Mouse (Mus musculus): ENCODE data around the gene Eps8. TPM values are rescaled to one million over a fixed set of nuclear protein-coding genes. Genes with fewer than 3 reads are reported as not detected.

The Eps8 gene
- polyA plus RNA-seq (2014; fragmentation: Nextera tagmentation; extraction: Ambion mirVana) = 18.7 TPM in 2 replicates

GRCm38 (mm10) chr6:137654776-137655175 is at the start of gene Eps8:
TSS of gene Eps8 (minus strand) at chr6:137654876.
- H3K27ac ChIP-seq (ENCODE audit: low read depth, low read length) = no peak within 1 kb of the TSS
- H3K9ac ChIP-seq (ENCODE audit: low read depth, low read length) = no peak within 1 kb of the TSS
- no peak within 1 kb of the TSS for H3K4me3 ChIP-seq (ENCODE audit: low read depth, low read length)
- no peaks in the 10 kb centered on the region for H3K9me3 ChIP-seq (replicated peaks; ENCODE audit: control insufficient read depth, low read length)
- no peak for ATAC-seq (replicated peaks; ENCODE audit: insufficient number of reproducible peaks, low FRiP score, low TSS enrichment)
- WGBS (ENCODE audit: insufficient replicate concordance) = 77% methylated on average over 2 of the region's 2 CpGs
- H3K4me2 ChIP-seq = no peak within 1 kb of the TSS
- no peaks in the 10 kb centered on the region; the same call in 1 of the 2 replicates for H3K36me3 ChIP-seq (ENCODE audit: control insufficient read depth, insufficient read depth, low read length)
- no peaks in the 10 kb centered on the region for H3K27me3 ChIP-seq (ENCODE audit: control insufficient read depth, insufficient read depth, low read length)
- H3K4me1 ChIP-seq (ENCODE audit: control insufficient read depth, insufficient read depth, low read length) = no peaks in the 10 kb centered on the region

GRCm38 (mm10) chr6:137703431-137703830 is 48.8 kb upstream of the Eps8 start:
- H3K27ac ChIP-seq (ENCODE audit: low read depth, low read length) = peak overlapping the region; percentile 24; the same call in 1 of the 2 replicates
- no peak for ATAC-seq (replicated peaks; ENCODE audit: insufficient number of reproducible peaks, low FRiP score, low TSS enrichment)
- no peaks in the 10 kb centered on the region for H3K9me3 ChIP-seq (replicated peaks; ENCODE audit: control insufficient read depth, low read length)
- H3K36me3 ChIP-seq (ENCODE audit: control insufficient read depth, insufficient read depth, low read length) = no peaks in the 10 kb centered on the region
- WGBS (ENCODE audit: insufficient replicate concordance) = 75% methylated on average over 7 of the region's 7 CpGs
- H3K4me1 ChIP-seq (ENCODE audit: control insufficient read depth, insufficient read depth, low read length) = no peaks in the 10 kb centered on the region
- no peak overlapping the region for H3K9ac ChIP-seq (ENCODE audit: low read depth, low read length)
- H3K27me3 ChIP-seq (ENCODE audit: control insufficient read depth, insufficient read depth, low read length) = no peaks in the 10 kb centered on the region
- H3K4me3 ChIP-seq (ENCODE audit: low read depth, low read length) = no peak overlapping the region
- H3K4me2 ChIP-seq = no peak overlapping the region

- Histone ChIP-seq H3K27me3 (ENCODE audit: control insufficient read depth, insufficient read depth, low read length) (no peaks in the 10 kb centered on the region), H3K4me3 (ENCODE audit: low read depth, low read length) (no peak overlapping the region), H3K9ac (ENCODE audit: low read depth, low read length) (no peak overlapping the region), H3K9me3 (replicated peaks; ENCODE audit: control insufficient read depth, low read length) (no peaks in the 10 kb centered on the region), H3K4me2 (no peak overlapping the region), H3K36me3 (ENCODE audit: control insufficient read depth, insufficient read depth, low read length) (no peaks in the 10 kb centered on the region), H3K27ac (ENCODE audit: low read depth, low read length) (peak overlapping the region; percentile 24; the same call in 1 of the 2 replicates), H3K4me1 (ENCODE audit: control insufficient read depth, insufficient read depth, low read length) (no peaks in the 10 kb centered on the region)
- no peak for ATAC-seq (replicated peaks; ENCODE audit: insufficient number of reproducible peaks, low FRiP score, low TSS enrichment)
- WGBS (ENCODE audit: insufficient replicate concordance) = 71% methylated on average over 4 of the region's 4 CpGs
Measured at GRCm38 (mm10) chr6:137702918-137703317, 48.2 kb upstream of the Eps8 start.

DNA sequence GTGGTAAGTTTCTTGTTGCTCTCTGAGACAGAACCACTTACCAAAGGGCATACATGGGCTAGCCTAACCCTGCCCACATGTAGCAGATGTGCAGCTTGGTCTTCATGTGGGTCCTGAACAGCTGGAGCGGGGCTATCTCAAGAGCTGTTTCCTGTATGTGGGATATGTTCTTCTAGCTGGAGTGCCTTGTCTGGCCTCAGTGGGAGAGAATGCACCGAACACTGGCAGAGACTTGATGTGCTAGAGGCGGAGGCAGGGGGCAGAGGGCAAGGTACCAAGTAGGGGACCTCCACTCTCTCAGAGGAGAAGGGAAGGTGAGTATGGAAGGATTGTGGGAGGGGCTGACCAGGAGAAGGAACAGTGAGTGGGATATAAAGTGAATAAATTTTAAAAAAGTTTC is 47.5 kb upstream of the Eps8 start:
- H3K9me3 ChIP-seq (replicated peaks; ENCODE audit: control insufficient read depth, low read length) = no peaks in the 10 kb centered on the region
- ATAC-seq (replicated peaks; ENCODE audit: insufficient number of reproducible peaks, low FRiP score, low TSS enrichment) = no peak
- H3K36me3 ChIP-seq (ENCODE audit: control insufficient read depth, insufficient read depth, low read length) = no peaks in the 10 kb centered on the region
- no peaks in the 10 kb centered on the region for H3K4me1 ChIP-seq (ENCODE audit: control insufficient read depth, insufficient read depth, low read length)
- 0 out of 2 replicates have a peak overlapping the region, but pooled peaks have one; percentile 24 for H3K27ac ChIP-seq (ENCODE audit: low read depth, low read length)
- H3K4me2 ChIP-seq = no peak overlapping the region
- WGBS (ENCODE audit: insufficient replicate concordance) = 74% methylated on average over 3 of the region's 3 CpGs
- no peak overlapping the region for H3K9ac ChIP-seq (ENCODE audit: low read depth, low read length)
- H3K4me3 ChIP-seq (ENCODE audit: low read depth, low read length) = no peak overlapping the region
- no peaks in the 10 kb centered on the region for H3K27me3 ChIP-seq (ENCODE audit: control insufficient read depth, insufficient read depth, low read length)

DNA sequence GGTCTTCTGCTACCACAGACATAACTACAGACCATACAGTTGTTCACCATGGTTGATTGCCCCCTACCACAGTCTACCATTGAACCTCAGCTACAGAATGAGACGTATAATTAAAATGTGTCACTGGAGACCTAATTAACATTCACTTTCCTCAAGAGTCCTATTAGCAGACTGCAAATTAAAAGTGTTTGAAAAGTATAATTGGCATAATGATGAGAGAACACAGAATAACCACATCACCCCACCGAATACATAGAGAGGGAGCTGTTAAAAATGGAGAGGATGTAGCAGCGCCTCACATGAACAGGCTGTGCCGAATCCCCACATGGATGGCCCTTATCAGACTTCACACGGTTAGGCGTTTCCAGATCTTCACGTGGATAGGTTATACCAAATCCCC is 44.8 kb upstream of the Eps8 start:
- H3K27ac ChIP-seq (ENCODE audit: low read depth, low read length) = no peak overlapping the region
- 83% methylated on average over 7 of the region's 7 CpGs for WGBS (ENCODE audit: insufficient replicate concordance)

DNA sequence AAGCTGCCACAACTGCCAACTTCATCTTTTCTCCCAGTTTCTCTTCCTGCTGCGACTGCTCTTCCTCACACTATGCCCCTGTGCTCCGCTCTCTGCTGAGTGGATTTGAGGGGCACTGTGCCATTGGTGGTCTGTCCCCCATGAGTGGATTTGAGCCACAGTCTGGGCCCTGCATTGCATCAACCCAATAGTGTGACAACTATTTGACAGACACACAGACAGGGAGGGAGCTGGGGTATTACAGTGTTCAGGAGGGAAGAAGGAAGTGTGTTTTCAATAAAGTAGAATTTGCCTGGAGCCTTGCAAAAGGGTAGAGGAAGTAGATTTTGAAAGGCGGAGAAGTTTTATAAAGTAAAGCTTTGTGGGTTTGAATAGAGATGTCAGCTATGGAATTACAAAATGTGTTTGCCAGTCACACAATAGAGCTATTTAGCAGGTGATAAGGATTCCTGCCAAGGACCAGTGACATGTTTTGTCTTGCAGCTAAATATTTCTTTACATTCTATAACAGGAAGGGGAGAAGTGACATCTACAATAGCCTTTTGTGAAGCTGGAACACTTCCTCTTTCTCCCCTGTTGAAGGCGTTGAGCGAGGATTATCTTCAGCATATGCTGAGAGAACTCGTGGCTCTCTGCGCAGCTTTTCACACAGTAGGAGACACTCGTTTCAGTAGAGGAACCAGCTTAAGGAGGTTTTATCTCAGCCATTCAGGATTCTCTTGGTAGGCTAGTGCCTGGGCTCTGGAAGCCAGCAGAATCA is 41.9 kb upstream of the Eps8 start:
- no peak overlapping the region for H3K9ac ChIP-seq (ENCODE audit: low read depth, low read length)
- H3K4me3 ChIP-seq (ENCODE audit: low read depth, low read length) = no peak overlapping the region
- no peaks in the 10 kb centered on the region for H3K27me3 ChIP-seq (ENCODE audit: control insufficient read depth, insufficient read depth, low read length)
- H3K27ac ChIP-seq (ENCODE audit: low read depth, low read length) = no peak overlapping the region
- no peak for ATAC-seq (replicated peaks; ENCODE audit: insufficient number of reproducible peaks, low FRiP score, low TSS enrichment)
- H3K9me3 ChIP-seq (replicated peaks; ENCODE audit: control insufficient read depth, low read length) = no peaks in the 10 kb centered on the region
- WGBS (ENCODE audit: insufficient replicate concordance) = 48% methylated on average over 8 of the region's 8 CpGs
- no peak overlapping the region for H3K4me2 ChIP-seq
- peaks cover 3% of the 10 kb centered on the region; the same call in 1 of the 2 replicates for H3K4me1 ChIP-seq (ENCODE audit: control insufficient read depth, insufficient read depth, low read length)
- H3K36me3 ChIP-seq (ENCODE audit: control insufficient read depth, insufficient read depth, low read length) = no peaks in the 10 kb centered on the region

More for the DNA sequence above, 44.8 kb upstream of the Eps8 start:
- H3K9ac ChIP-seq (ENCODE audit: low read depth, low read length) = no peak overlapping the region
- H3K4me1 ChIP-seq (ENCODE audit: control insufficient read depth, insufficient read depth, low read length) = peaks cover 3% of the 10 kb centered on the region; the same call in 1 of the 2 replicates
- ATAC-seq (replicated peaks; ENCODE audit: insufficient number of reproducible peaks, low FRiP score, low TSS enrichment) = no peak
- H3K27me3 ChIP-seq (ENCODE audit: control insufficient read depth, insufficient read depth, low read length) = no peaks in the 10 kb centered on the region
- no peaks in the 10 kb centered on the region for H3K36me3 ChIP-seq (ENCODE audit: control insufficient read depth, insufficient read depth, low read length)
- no peak overlapping the region for H3K4me2 ChIP-seq
- no peaks in the 10 kb centered on the region for H3K9me3 ChIP-seq (replicated peaks; ENCODE audit: control insufficient read depth, low read length)
- H3K4me3 ChIP-seq (ENCODE audit: low read depth, low read length) = no peak overlapping the region

- Histone ChIP-seq H3K9me3 (replicated peaks; ENCODE audit: control insufficient read depth, low read length) (no peaks in the 10 kb centered on the region), H3K27ac (ENCODE audit: low read depth, low read length) (no peak overlapping the region), H3K4me3 (ENCODE audit: low read depth, low read length) (no peak overlapping the region), H3K36me3 (ENCODE audit: control insufficient read depth, insufficient read depth, low read length) (no peaks in the 10 kb centered on the region), H3K9ac (ENCODE audit: low read depth, low read length) (no peak overlapping the region), H3K4me1 (ENCODE audit: control insufficient read depth, insufficient read depth, low read length) (peaks cover 3% of the 10 kb centered on the region; the same call in 1 of the 2 replicates), H3K4me2 (no peak overlapping the region), H3K27me3 (ENCODE audit: control insufficient read depth, insufficient read depth, low read length) (no peaks in the 10 kb centered on the region)
- ATAC-seq (replicated peaks; ENCODE audit: insufficient number of reproducible peaks, low FRiP score, low TSS enrichment) = no peak
- WGBS (ENCODE audit: insufficient replicate concordance) = 86% methylated on average over 8 of the region's 8 CpGs
Measured at GRCm38 (mm10) chr6:137695046-137695445, 40.4 kb upstream of the Eps8 start.

- Histone ChIP-seq H3K4me1 (ENCODE audit: control insufficient read depth, insufficient read depth, low read length) (peaks cover 3% of the 10 kb centered on the region; the same call in 1 of the 2 replicates), H3K27me3 (ENCODE audit: control insufficient read depth, insufficient read depth, low read length) (no peaks in the 10 kb centered on the region), H3K9ac (ENCODE audit: low read depth, low read length) (no peak overlapping the region), H3K27ac (ENCODE audit: low read depth, low read length) (no peak overlapping the region), H3K36me3 (ENCODE audit: control insufficient read depth, insufficient read depth, low read length) (no peaks in the 10 kb centered on the region), H3K4me3 (ENCODE audit: low read depth, low read length) (no peak overlapping the region), H3K9me3 (replicated peaks; ENCODE audit: control insufficient read depth, low read length) (no peaks in the 10 kb centered on the region), H3K4me2 (no peak overlapping the region)
- ATAC-seq (replicated peaks; ENCODE audit: insufficient number of reproducible peaks, low FRiP score, low TSS enrichment) = no peak
- WGBS (ENCODE audit: insufficient replicate concordance) = 50% methylated on average over 2 of the region's 2 CpGs
Measured at GRCm38 (mm10) chr6:137694310-137694709, 39.6 kb upstream of the Eps8 start.
